Mouse (Mus musculus) liver, postnatal 0 days (tissue): ENCODE measurements around the gene Tcte2. TPM values are rescaled to one million over a fixed set of nuclear protein-coding genes. Genes with fewer than 3 reads are reported as not detected.

Source experiments
- ATAC-seq: fragments of 200-750 bp; cut with Nextera tagmentation; 2 replicates; pipeline ENCODE4 v1.8.0; 2017; ENCODE audit warnings: mild to moderate bottlenecking, moderate library complexity
- DNase-seq: peaks from one replicate; pipeline ENCODE4 v3.0.0-alpha.2; 2016
- H3K27ac ChIP-seq: fragments of 300-500 bp; sonication (generic); 2 replicates; pipeline ENCODE4 v1.5.1; 2014; ENCODE audit warnings: antibody characterized with exemption, moderate library complexity, mild to moderate bottlenecking, low read depth
- H3K27me3 ChIP-seq: fragments of 300-500 bp; sonication (generic); 2 replicates; pipeline ENCODE4 v1.6.1; 2014; ENCODE audit warnings: low read length, control low read depth, mixed read lengths; ENCODE audit not compliant: insufficient read depth
- H3K36me3 ChIP-seq: fragments of 300-500 bp; sonication (generic); replicated peaks from 2 replicates; pipeline ENCODE4 v1.6.1; 2014; ENCODE audit warnings: mild to moderate bottlenecking, control low read depth, low read length, moderate library complexity, mixed read lengths; ENCODE audit not compliant: insufficient read depth
- H3K4me1 ChIP-seq: fragments of 300-500 bp; sonication (generic); 2 replicates; pipeline ENCODE4 v1.6.1; 2014; ENCODE audit warnings: antibody characterized with exemption, mild to moderate bottlenecking, control low read depth; ENCODE audit not compliant: insufficient read depth
- H3K4me2 ChIP-seq: fragments of 300-500 bp; sonication (generic); 2 replicates; pipeline ENCODE4 v1.6.1; 2014; ENCODE audit warnings: low read depth, mild to moderate bottlenecking, low read length, moderate library complexity, mixed read lengths
- H3K4me3 ChIP-seq: fragments of 300-500 bp; sonication (generic); 2 replicates; pipeline ENCODE4 v1.5.1; 2014; ENCODE audit warnings: low read depth, low read length
- H3K9ac ChIP-seq: fragments of 300-500 bp; sonication (generic); replicated peaks from 2 replicates; pipeline ENCODE4 v1.6.1; 2014; ENCODE audit warnings: mild to moderate bottlenecking, moderate library complexity
- H3K9me3 ChIP-seq: fragments of 300-500 bp; sonication (generic); 2 replicates; pipeline ENCODE4 v1.6.1; 2016; ENCODE audit warnings: mild to moderate bottlenecking, control low read depth, low read length, mixed read lengths
- CTCF ChIP-seq: sonication (generic); IDR thresholded peaks from 2 replicates; pipeline ENCODE4 v1.5.1; 2016; ENCODE audit warnings: antibody characterized with exemption, low read depth
- EP300 ChIP-seq: IDR thresholded peaks from 2 replicates; pipeline ENCODE4 v1.6.1; 2016; ENCODE audit warnings: antibody characterized with exemption, low read depth, mild to moderate bottlenecking
- WGBS: fragments of 180-500 bp; shearing (Covaris S2); extraction: QIAGEN DNeasy Blood & Tissue Kit; methylation state at CpG from one replicate; pipeline ENCODE4 v1.1.7; 2014; ENCODE audit not compliant: insufficient replicate concordance; 5-methylcytosine and 5-hydroxymethylcytosine counted together
- polyA plus RNA-seq: library from polyadenylated mRNA; unstranded; fragments of >200 nt; fragmentation: Nextera tagmentation; extraction: Ambion mirVana; gene quantifications from 2 replicates; pipeline ENCODE4 v1.2.1, GENCODE M21; 2015

The Tcte2 gene
- polyA plus RNA-seq, 1 experiment from 2014 or later: 0.42 TPM

DNA sequence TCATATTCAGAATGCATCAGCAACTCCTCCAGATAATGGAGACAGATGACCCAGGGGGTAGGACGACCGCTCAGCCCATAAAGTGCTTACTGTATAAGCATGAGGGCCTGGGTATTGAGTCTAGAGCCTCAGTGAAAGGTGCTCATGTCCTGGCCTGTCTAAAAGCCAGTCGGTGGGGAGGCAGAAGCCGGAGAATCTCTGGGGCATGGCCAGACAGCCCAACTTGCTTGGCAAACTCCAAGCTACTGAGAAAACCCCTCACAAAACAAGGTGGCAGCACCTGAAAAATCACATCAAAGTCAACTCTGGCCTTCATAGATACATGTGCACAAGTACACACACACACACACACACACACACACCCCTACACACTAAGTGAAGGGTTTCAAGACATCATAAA lies 12.6 kb downstream of the Tcte2 start:
- Histone ChIP-seq H3K4me2 (no peak overlapping the region), H3K36me3 (no peaks in the 10 kb centered on the region), H3K27me3 (no peaks in the 10 kb centered on the region), H3K9me3 (no peaks in the 10 kb centered on the region), H3K4me1 (no peaks in the 10 kb centered on the region), H3K27ac (no peak overlapping the region), H3K4me3 (no peak overlapping the region), H3K9ac (no peak overlapping the region)
- 79% methylated on average over 4 of the region's 4 CpGs for WGBS
- no peak for TF ChIP-seq EP300
- TF ChIP-seq CTCF: no peak
- ATAC-seq (no peak), DNase-seq (no peak)

DNA sequence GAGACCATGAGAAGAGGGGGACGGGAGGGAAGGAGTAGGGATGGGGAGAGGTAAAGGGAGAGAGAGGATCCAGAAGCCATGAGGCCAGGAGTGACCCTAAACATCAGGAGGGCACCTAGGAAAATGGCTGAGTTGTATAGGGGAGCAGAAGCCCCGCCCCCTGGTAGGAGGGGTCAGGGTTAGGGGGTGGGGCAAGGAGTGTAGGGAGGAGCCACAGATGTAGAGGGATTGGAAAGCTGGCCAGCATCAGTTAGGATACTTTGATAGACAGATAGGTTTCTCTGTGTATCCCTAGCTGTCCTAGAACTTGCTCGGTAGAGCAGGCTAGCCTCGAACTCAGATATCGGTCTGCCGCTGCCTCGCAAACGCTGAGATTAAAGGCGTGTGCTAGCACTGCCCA lies 13.9 kb downstream of the Tcte2 start:
- Histone ChIP-seq H3K4me3 (no peak overlapping the region), H3K4me2 (no peak overlapping the region), H3K36me3 (no peaks in the 10 kb centered on the region), H3K27me3 (no peaks in the 10 kb centered on the region), H3K4me1 (no peaks in the 10 kb centered on the region; the same call in 1 of the 2 replicates), H3K9ac (no peak overlapping the region), H3K9me3 (no peaks in the 10 kb centered on the region), H3K27ac (no peak overlapping the region)
- TF ChIP-seq CTCF (no peak), EP300 (no peak)
- no peak for ATAC-seq
- no peak for DNase-seq
- WGBS: 81% methylated on average over 9 of the region's 9 CpGs

GRCm38 (mm10) chr17:13746330-13746729 lies 15.3 kb downstream of the Tcte2 start:
- ATAC-seq (no peak), DNase-seq (no peak)
- no peaks in the 10 kb centered on the region for H3K36me3 ChIP-seq
- no peak overlapping the region for H3K4me3 ChIP-seq
- no peak overlapping the region for H3K4me2 ChIP-seq
- H3K9ac ChIP-seq: no peak overlapping the region
- peaks cover 3% of the 10 kb centered on the region for H3K4me1 ChIP-seq
- no peaks in the 10 kb centered on the region for H3K9me3 ChIP-seq
- no peaks in the 10 kb centered on the region for H3K27me3 ChIP-seq
- no peak for TF ChIP-seq CTCF
- no peak for TF ChIP-seq EP300
- no peak overlapping the region for H3K27ac ChIP-seq
- WGBS: 25% methylated on average over 6 of the region's 6 CpGs

- Histone ChIP-seq H3K9ac (no peak overlapping the region), H3K27ac (no peak overlapping the region), H3K36me3 (no peaks in the 10 kb centered on the region), H3K4me2 (no peak overlapping the region), H3K27me3 (no peaks in the 10 kb centered on the region), H3K4me1 (peaks cover 3% of the 10 kb centered on the region), H3K4me3 (no peak overlapping the region), H3K9me3 (no peaks in the 10 kb centered on the region)
- DNase-seq (no peak), ATAC-seq (0 out of 2 replicates have a peak, but pooled peaks have one; percentile 19)
- TF ChIP-seq EP300: no peak
- no peak for TF ChIP-seq CTCF
- 32% methylated on average over 2 of the region's 2 CpGs for WGBS
Observed at GRCm38 (mm10) chr17:13745373-13745772, 16.3 kb downstream of the Tcte2 start.

- no peaks in the 10 kb centered on the region for H3K27me3 ChIP-seq
- no peaks in the 10 kb centered on the region for H3K9me3 ChIP-seq
- DNase-seq: no peak
- no peak overlapping the region for H3K4me2 ChIP-seq
- H3K27ac ChIP-seq: no peak overlapping the region
- no peaks in the 10 kb centered on the region for H3K36me3 ChIP-seq
- H3K4me1 ChIP-seq: peaks cover 3% of the 10 kb centered on the region
- H3K4me3 ChIP-seq: no peak overlapping the region
- WGBS: 58% methylated on average over 4 of the region's 4 CpGs
- TF ChIP-seq EP300 (no peak), CTCF (no peak)
- H3K9ac ChIP-seq: no peak overlapping the region
- peak; percentile 40 for ATAC-seq
Observed at GRCm38 (mm10) chr17:13744824-13745223, 16.8 kb downstream of the Tcte2 start.

- DNase-seq: no peak
- Histone ChIP-seq H3K9me3 (no peaks in the 10 kb centered on the region), H3K4me3 (no peak overlapping the region), H3K36me3 (no peaks in the 10 kb centered on the region), H3K4me1 (peaks cover 3% of the 10 kb centered on the region), H3K27ac (no peak overlapping the region), H3K4me2 (no peak overlapping the region), H3K27me3 (no peaks in the 10 kb centered on the region), H3K9ac (no peak overlapping the region)
- TF ChIP-seq EP300: no peak
- TF ChIP-seq CTCF: no peak
- no peak for ATAC-seq
- WGBS: 76% methylated on average over 6 of the region's 6 CpGs
Observed at GRCm38 (mm10) chr17:13744219-13744618, 17.4 kb downstream of the Tcte2 start.

- H3K4me2 ChIP-seq: no peak overlapping the region
- no peak overlapping the region for H3K4me3 ChIP-seq
- ATAC-seq: peak; percentile 76
- TF ChIP-seq CTCF (no peak), EP300 (no peak)
- no peak overlapping the region for H3K9ac ChIP-seq
- no peak overlapping the region for H3K27ac ChIP-seq
- no peaks in the 10 kb centered on the region for H3K36me3 ChIP-seq
- H3K4me1 ChIP-seq: peaks cover 3% of the 10 kb centered on the region
- 42% methylated on average over 5 of the region's 5 CpGs for WGBS
- DNase-seq: no peak
- no peaks in the 10 kb centered on the region for H3K9me3 ChIP-seq
- no peaks in the 10 kb centered on the region for H3K27me3 ChIP-seq
Observed at GRCm38 (mm10) chr17:13743709-13744079, 17.9 kb downstream of the Tcte2 start.
